Mouse (Mus musculus) heart, postnatal 36 days (tissue): ENCODE measurements around the gene Gpatch2l. TPM values are rescaled to one million over a fixed set of nuclear protein-coding genes. Genes with fewer than 3 reads are reported as not detected.

Source experiments
- DNase-seq, 2 experiments: peaks; one replicate each; pipeline ENCODE4 v3.0.0; 2021 to 2022
- intact Hi-C: fragments of 180-260 bp; cut with DNase I; formaldehyde crosslinking; loops from one replicate; pipeline ENCODE4 v1.15.1; 2025
- total RNA-seq, 2 experiments: library from RNA; stranded (reverse); gene quantifications; 2 replicates each; pipeline ENCODE4 v1.2.3; 2021

The Gpatch2l gene
- total RNA-seq, 2 experiments from 2014 or later, result 12.7 to 14.0 TPM

- intact Hi-C loops, result no loop called here
Measured at GRCm38 (mm10) chr12:86276463-86276862, 34.8 kb downstream of the Gpatch2l start.

GRCm38 (mm10) chr12:86276895-86277294 lies 35.2 kb downstream of the Gpatch2l start:
- no peak for DNase-seq

More at GRCm38 (mm10) chr12:86276463-86276862, 34.8 kb downstream of the Gpatch2l start:
- no peak for DNase-seq

GRCm38 (mm10) chr12:86280000-86280399 lies 38.3 kb downstream of the Gpatch2l start:
- intact Hi-C loops, result loop anchor here (10.0 kb wide), 1 partner anchor 335 kb away; no protein-coding TSS in a partner anchor
- no peak for DNase-seq

More at GRCm38 (mm10) chr12:86276895-86277294, 35.2 kb downstream of the Gpatch2l start:
- intact Hi-C loops, result no loop called here

GRCm38 (mm10) chr12:86285704-86286103 lies 44.0 kb downstream of the Gpatch2l start:
- DNase-seq, result no peak
- intact Hi-C loops, result loop anchor here (10.0 kb wide), 1 partner anchor 329 kb away; no protein-coding TSS in a partner anchor

- intact Hi-C loops, result no loop called here
- DNase-seq, result no peak
Measured at GRCm38 (mm10) chr12:86297450-86297849, 55.8 kb downstream of the Gpatch2l start.

GRCm38 (mm10) chr12:86302973-86303372 lies 61.3 kb downstream of the Gpatch2l start:
- no peak for DNase-seq
- intact Hi-C loops, result no loop called here

- no peak for DNase-seq
- intact Hi-C loops, result no loop called here
Measured at GRCm38 (mm10) chr12:86305045-86305444, 63.4 kb downstream of the Gpatch2l start.

GRCm38 (mm10) chr12:86305635-86306243 lies 64.1 kb downstream of the Gpatch2l start:
- DNase-seq, result peak; percentile 17 to 20
- intact Hi-C loops, result loop anchor here (2.0 kb wide), 1 partner anchor 173 kb away; no protein-coding TSS in a partner anchor

- intact Hi-C loops, result no loop called here
- DNase-seq, result no peak
Measured at GRCm38 (mm10) chr12:86309474-86309873, 67.8 kb downstream of the Gpatch2l start.

GRCm38 (mm10) chr12:86309902-86310301 lies 68.2 kb downstream of the Gpatch2l start:
- intact Hi-C loops, result no loop called here
- DNase-seq, result no peak

- intact Hi-C loops, result no loop called here
- no peak for DNase-seq
Measured at GRCm38 (mm10) chr12:86320629-86321028, 79.0 kb downstream of the Gpatch2l start.

- no peak for DNase-seq
- intact Hi-C loops, result no loop called here
Measured at GRCm38 (mm10) chr12:86324297-86324696, 82.6 kb downstream of the Gpatch2l start.

GRCm38 (mm10) chr12:86329813-86330212 lies 88.2 kb downstream of the Gpatch2l start:
- DNase-seq, result no peak
- intact Hi-C loops, result no loop called here

- intact Hi-C loops, result no loop called here
- no peak for DNase-seq
Measured at GRCm38 (mm10) chr12:86330684-86331083, 89.0 kb downstream of the Gpatch2l start.

GRCm38 (mm10) chr12:86331248-86331647 lies 89.6 kb downstream of the Gpatch2l start:
- no peak for DNase-seq

GRCm38 (mm10) chr12:86336209-86336608 lies 94.6 kb downstream of the Gpatch2l start:
- DNase-seq, result no peak
- intact Hi-C loops, result loop anchor here (5.0 kb wide), 1 partner anchor 204 kb away; no protein-coding TSS in a partner anchor

More at GRCm38 (mm10) chr12:86331248-86331647, 89.6 kb downstream of the Gpatch2l start:
- intact Hi-C loops, result no loop called here

GRCm38 (mm10) chr12:86336887-86337286 lies 95.2 kb downstream of the Gpatch2l start:
- intact Hi-C loops, result loop anchor here (5.0 kb wide), 1 partner anchor 205 kb away; no protein-coding TSS in a partner anchor
- no peak for DNase-seq

Other genes with a start within 250 kb of the Gpatch2l start
- 10 to 100 TPM; 14.4 to 15.2 TPM for gene Tgfb3, start 162.8 kb upstream of the Gpatch2l start, total RNA-seq
- 10 to 100 TPM; 25.4 to 26.0 TPM for gene Ift43, start 159.3 kb upstream of the Gpatch2l start, total RNA-seq
- gene Esrrb, start 119.3 kb downstream of the Gpatch2l start, total RNA-seq, result 10 to 100 TPM; 16.4 to 30.0 TPM